Mouse (Mus musculus) spleen, postnatal 4 days (tissue): ENCODE data around the gene Pkig.

ENCODE experiments used
- DNase-seq, 2 experiments: peaks; one replicate each; pipeline ENCODE4 v3.0.0; 2022; ENCODE audit warnings: low spot score in 2 of 2

Gene Pkig

GRCm38 (mm10) chr2:163756723-163757122 lies 98.5 kb downstream of the Pkig start:
- no peak for DNase-seq

GRCm38 (mm10) chr2:163758146-163758545 lies 100.0 kb downstream of the Pkig start:
- no peak for DNase-seq

- no peak for DNase-seq
Observed at GRCm38 (mm10) chr2:163760589-163760988, 102.4 kb downstream of the Pkig start.

- DNase-seq, result no peak
Observed at GRCm38 (mm10) chr2:163761402-163761801, 103.2 kb downstream of the Pkig start.

GRCm38 (mm10) chr2:163766261-163766660 lies 108.1 kb downstream of the Pkig start:
- no peak for DNase-seq

GRCm38 (mm10) chr2:163766890-163767289 lies 108.7 kb downstream of the Pkig start:
- no peak for DNase-seq

- DNase-seq, result no peak
Observed at GRCm38 (mm10) chr2:163770731-163771130, 112.5 kb downstream of the Pkig start.
